Mouse (Mus musculus): ENCODE results near the gene Uck2.

- TF ChIP-seq GATA1 (IDR thresholded peaks at IDR 0.05; ENCODE audit: low read length), result no peak
- no peak for TF ChIP-seq TAL1 (IDR thresholded peaks at IDR 0.05; ENCODE audit: low read length)
Measured at GRCm38 (mm10) chr1:167215460-167215859, 69.7 kb downstream of the Uck2 start.
